In genomic region chr2:104299160-104299559, GRCm38 (mm10) we compare ENCODE assay signal across 8 mouse cellular contexts.
DNase-seq lines count a peak whose midpoint lies in the region; ATAC-seq lines count a peak whose summit lies in the region.
"Had no signal": no experiment of that assay in that cellular context is flagged by ENCODE, and none has a peak within 500 bp of the region (broad histone marks: within the 10 kb centered on the region; RNA-seq: fewer than 3 reads in every experiment).

No protein-coding gene starts in this region.

- H3K27ac ChIP-seq in midbrain, embryonic 14.5 days (replicated peaks; ENCODE audit: low read depth, low read length) = no peak overlapping the region
- H3K27ac ChIP-seq in midbrain, embryonic 13.5 days = no peak overlapping the region

- no peaks in the 10 kb centered on the region for H3K27me3 ChIP-seq in midbrain, embryonic 14.5 days (ENCODE audit: control insufficient read depth, insufficient read depth, low read length)
- no peaks in the 10 kb centered on the region for H3K27me3 ChIP-seq in midbrain, embryonic 13.5 days

- no peaks in the 10 kb centered on the region for H3K9me3 ChIP-seq in midbrain, embryonic 14.5 days (ENCODE audit: control insufficient read depth, low read length)
- H3K9me3 ChIP-seq in midbrain, embryonic 13.5 days = no peaks in the 10 kb centered on the region

- no peaks in the 10 kb centered on the region for H3K36me3 ChIP-seq in midbrain, embryonic 14.5 days (ENCODE audit: control insufficient read depth, insufficient read depth, low read length)
- no peaks in the 10 kb centered on the region for H3K36me3 ChIP-seq in midbrain, embryonic 13.5 days

- no peaks in the 10 kb centered on the region for H3K4me1 ChIP-seq in midbrain, embryonic 14.5 days (ENCODE audit: control insufficient read depth, insufficient read depth, low read length)
- no peaks in the 10 kb centered on the region for H3K4me1 ChIP-seq in midbrain, embryonic 13.5 days (replicated peaks)

- peak; percentile 70 for DNase-seq in midbrain, embryonic 14.5 days
- DNase-seq in adrenal gland, postnatal 25 days = peak; percentile 74
- peak; percentile 90 for DNase-seq in hindlimb bud, embryonic 11.5 days (ENCODE audit: extremely low spot score, low read depth, low spot score)
- DNase-seq in lung, postnatal 10 days = peak; percentile 76
- DNase-seq in testis, postnatal 10 days (ENCODE audit: low spot score) = peak; percentile 87

- WGBS in midbrain, embryonic 14.5 days = 14% methylated on average over 7 of the region's 7 CpGs
- WGBS in midbrain, embryonic 13.5 days = 16% methylated on average over 7 of the region's 7 CpGs

- H3K4me2 ChIP-seq in midbrain, embryonic 14.5 days (ENCODE audit: low read length) = no peak overlapping the region
- H3K4me2 ChIP-seq in midbrain, embryonic 13.5 days (replicated peaks) = no peak overlapping the region

- ATAC-seq in midbrain, embryonic 14.5 days (ENCODE audit: low FRiP score, low TSS enrichment) = no peak
- no peak for ATAC-seq in midbrain, embryonic 13.5 days
- no peak for ATAC-seq in monocyte, adult 5-6 weeks (replicated peaks; ENCODE audit: insufficient number of reproducible peaks, low FRiP score, low TSS enrichment, poor library complexity, severe bottlenecking)

- H3K4me3 ChIP-seq in midbrain, embryonic 14.5 days (replicated peaks; ENCODE audit: low read depth, low read length) = no peak overlapping the region
- no peak overlapping the region for H3K4me3 ChIP-seq in midbrain, embryonic 13.5 days (replicated peaks)
- H3K4me3 ChIP-seq: erythroblast, embryonic 14.5 days had no signal

- H3K9ac ChIP-seq in midbrain, embryonic 14.5 days (replicated peaks; ENCODE audit: low read length) = no peak overlapping the region
- H3K9ac ChIP-seq in midbrain, embryonic 13.5 days (replicated peaks) = no peak overlapping the region
